Mouse (Mus musculus): ENCODE data around the gene Myh15.
"Not testable (repeated sequence)": the region's sequence is repeated elsewhere in the genome, so short reads cannot be mapped to it uniquely, and the experiment has no call there.

The Myh15 gene

DNA sequence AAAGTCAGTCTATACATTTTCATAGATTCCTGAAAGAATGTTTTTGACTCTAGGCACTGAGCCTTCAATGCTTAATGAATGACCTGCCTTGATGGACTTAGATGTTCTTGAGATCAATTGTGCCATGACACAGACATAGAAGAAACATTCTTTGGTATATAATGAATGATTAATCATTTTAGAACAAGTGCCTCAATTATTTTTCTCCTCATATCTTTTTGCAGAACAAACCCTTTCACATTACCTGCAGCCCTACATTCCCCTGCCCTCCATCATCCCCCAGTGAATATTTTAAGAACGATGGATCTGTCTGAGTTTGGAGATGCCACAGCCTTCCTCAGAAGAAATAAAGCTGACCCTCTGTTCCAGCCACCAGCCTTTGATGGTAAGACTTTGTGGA is at the start of gene Myh15:
Gene Myh15, plus strand, starts transcription at position 301 of the 400 bp plus-strand sequence.
- DNase-seq (ENCODE audit: low read depth, low spot score) = no peak

DNA sequence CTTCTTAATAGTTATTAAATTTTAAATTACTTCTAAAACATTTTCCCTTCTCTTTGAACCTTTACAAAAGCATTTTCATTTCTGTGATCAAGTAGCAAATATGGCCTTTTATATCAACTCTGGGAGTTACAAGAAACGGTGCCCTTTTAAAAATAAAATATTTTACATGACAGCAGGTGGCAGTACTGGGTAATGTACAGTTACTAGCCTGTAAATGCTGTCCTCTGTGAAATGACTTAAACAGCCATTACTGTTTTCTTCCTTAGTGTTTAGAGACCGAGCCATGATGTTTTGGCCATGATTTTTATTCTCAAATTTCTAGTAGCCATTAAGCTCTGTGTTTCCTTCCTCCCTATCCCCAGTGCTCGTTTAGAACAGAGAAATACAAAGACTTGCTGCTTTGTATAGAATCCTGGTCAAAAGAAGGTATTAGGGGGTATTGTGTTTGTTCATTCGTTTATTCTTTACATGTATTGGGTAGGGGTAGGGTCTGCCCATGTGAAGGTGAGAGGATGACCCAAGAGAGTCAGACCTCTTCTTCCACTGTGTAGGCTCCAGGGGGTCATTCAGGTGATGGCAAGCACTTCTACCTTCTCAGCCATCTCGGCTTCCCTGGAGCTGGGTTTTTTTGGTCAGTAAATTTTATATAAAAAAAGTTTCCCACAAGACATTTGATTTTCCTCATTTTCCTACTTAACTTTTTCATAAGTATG is 40.5 kb upstream of the Myh15 start:
- no peak for DNase-seq (ENCODE audit: low read depth, low spot score)

DNA sequence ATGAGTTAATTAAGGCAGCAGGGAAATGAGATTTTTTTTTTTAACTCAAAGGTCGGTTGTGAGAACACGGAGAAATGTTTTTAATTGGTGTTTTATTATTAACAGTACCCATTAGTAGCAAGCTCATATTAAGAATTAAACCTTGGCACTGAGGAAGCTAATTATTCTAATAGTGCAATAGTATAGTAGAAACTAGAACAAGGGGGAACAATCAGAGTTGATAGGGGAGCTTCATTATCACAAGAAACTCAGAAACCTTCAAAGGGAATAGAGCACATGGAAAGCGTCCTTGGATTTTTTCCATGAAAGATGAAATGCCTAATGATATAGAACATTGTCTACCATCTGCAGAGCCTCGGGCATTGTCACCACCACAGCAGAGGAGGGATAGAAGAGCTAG is 21.4 kb upstream of the Myh15 start:
- no peak for DNase-seq (ENCODE audit: low read depth, low spot score)

DNA sequence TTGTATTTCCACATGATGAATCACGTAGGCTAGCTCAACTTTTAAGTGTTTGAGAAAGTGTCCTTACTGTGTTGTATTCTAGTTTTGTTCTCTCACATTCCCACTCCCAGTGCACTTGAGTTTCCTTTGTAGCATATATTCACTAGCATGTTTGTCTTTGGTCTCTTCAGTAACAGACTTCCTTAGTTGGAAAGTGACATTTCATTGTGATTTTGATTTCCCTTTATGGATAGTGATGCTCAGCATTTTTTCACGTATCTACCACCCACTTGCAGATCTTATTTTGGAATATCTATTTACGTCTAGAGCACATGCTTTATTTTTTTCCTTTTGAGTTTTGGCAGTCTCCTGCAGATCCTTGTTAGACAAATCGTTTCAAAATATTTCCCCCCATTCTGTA is 19.5 kb upstream of the Myh15 start:
- no peak for DNase-seq (ENCODE audit: low read depth, low spot score)

DNA sequence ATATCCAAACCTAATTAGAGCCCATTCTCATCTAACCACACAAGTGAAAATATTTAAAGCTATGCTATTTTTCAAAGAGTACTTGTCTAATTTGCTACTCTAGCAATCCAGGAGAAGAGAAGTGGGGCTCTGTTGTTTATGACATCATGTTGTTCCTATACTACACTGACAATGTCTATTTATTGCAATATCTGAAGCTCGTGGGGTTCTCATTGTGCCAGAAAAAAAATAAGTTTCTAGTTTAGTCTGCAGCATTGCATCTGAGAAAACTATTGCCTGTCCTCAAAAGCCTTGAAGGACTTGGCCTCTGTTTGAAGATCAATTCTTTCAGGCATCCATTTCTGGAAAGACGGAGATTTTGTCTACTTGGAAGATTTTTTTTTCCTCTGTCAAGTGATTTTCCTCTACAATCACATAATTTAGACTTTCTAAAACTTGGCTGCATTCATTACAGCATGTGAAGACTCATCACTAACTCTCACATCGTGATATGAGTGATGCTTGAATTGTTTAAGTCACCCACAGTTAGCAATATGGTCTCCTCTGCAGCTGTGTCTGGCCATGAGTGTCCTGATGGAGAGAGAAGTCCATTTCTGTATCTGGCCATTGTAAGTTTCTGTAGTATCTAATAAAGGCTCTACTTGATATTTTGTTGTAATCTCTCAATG is 16.6 kb upstream of the Myh15 start:
- no peak for DNase-seq (ENCODE audit: low read depth, low spot score)

DNA sequence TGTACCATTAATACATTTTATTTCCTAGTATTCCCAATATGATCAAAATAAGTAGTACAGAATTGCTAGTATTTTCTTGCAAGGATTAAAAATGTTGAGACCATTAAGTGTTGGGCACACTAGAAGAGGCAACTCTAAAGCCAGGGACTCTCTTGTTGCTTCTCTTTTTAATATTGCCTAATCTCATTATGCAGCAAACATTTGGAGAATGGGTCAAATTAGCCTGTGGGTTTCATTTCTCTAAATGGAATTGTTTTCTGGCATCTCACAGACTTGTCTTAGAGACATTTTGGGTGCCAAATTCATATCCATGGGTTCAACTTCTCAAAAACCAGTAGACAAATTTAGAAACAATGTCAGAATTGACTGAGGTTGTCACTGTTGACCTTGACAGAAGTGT is 8.1 kb upstream of the Myh15 start:
- DNase-seq (ENCODE audit: low read depth, low spot score) = no peak

DNA sequence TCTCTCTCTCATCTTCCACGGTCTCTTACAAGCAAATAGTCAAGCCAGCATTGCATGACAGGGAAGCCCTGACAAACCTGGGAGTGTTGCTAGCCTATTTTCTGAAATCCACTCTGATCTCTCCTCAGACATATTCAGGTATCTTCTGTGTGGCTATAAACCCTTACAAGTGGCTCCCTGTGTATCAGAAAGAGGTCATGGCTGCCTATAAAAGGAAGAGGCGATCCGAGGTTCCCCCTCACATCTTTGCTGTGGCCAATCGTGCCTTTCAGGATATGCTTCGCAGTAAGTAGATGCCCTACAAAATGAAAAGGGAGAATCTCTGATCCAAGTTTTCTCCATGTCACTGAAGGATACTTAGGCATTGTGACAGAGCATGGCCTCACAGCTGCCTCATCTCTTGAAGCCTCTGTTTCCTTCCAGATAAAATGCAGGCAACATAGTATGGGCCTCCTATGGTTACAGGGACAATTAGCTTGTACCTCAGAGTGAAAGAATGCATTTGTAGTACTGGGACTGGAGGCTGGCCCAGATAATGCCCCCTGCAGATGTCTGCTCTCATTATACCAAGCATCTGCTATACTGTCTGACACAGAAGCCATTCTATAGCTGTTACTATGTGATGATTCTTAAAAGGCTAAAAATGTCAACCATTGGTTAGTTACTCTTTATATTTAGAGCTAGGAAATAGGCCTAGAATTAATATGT is 12.1 kb downstream of the Myh15 start:
- DNase-seq (ENCODE audit: low read depth, low spot score) = peak; percentile 5

DNA sequence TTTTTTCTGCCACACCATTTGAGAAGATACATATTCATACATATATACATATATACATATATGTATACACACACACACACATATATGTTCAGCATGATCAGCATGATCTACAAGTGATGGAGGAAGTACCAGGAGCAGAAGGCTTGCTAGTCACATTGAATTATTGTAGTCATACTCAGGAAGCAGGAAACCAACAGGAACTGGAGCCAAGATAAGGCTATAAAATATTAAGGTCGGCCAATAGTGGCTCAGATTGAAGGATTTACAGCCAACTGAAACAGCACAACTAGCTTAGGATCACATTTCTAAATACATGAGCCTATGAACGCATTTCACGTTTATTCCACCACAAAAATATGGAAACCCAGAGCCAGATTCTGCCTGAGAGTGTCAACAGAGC is 14.0 kb downstream of the Myh15 start:
- no peak for DNase-seq (ENCODE audit: low read depth, low spot score)

DNA sequence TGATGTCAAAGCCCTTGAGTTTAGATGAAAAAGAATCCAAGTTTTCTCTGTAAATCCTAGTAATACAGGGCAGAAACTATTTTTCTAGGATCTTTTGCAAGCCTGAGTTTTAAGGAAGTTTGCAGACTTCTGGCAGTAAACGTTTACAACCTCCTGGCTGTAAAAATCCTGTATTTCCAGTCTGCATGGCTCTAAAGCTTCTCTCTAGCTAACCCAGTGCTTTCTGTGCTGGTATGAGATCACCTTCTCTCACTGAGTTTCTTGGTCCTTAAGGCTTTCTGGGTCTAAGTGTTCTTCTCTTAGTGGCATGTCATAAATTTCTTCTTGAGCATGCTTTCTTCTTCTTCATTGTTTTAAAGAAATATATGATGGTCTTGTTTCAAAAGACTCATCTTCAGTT is 70.7 kb downstream of the Myh15 start:
- no peak for DNase-seq (ENCODE audit: low read depth, low spot score)

DNA sequence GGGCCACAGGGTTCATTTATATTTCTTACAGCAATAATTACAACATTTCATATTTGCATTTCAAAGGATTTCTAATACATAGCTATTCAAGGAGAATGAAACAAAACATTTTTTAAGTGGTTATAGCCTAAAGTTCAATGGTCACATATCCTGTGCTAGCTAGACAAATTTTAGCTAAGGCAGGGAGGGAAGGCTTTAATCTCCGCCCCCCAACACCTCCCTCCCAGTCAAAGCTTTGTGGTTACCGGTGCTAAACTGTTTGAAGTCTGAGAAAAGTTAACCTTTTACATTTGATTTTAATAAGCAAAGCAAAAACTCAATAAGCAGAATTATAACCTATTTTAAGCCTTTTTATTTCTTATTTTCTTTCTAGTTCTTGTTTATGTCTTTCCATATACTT is 98.9 kb downstream of the Myh15 start:
- DNase-seq (ENCODE audit: low read depth, low spot score) = no peak

DNA sequence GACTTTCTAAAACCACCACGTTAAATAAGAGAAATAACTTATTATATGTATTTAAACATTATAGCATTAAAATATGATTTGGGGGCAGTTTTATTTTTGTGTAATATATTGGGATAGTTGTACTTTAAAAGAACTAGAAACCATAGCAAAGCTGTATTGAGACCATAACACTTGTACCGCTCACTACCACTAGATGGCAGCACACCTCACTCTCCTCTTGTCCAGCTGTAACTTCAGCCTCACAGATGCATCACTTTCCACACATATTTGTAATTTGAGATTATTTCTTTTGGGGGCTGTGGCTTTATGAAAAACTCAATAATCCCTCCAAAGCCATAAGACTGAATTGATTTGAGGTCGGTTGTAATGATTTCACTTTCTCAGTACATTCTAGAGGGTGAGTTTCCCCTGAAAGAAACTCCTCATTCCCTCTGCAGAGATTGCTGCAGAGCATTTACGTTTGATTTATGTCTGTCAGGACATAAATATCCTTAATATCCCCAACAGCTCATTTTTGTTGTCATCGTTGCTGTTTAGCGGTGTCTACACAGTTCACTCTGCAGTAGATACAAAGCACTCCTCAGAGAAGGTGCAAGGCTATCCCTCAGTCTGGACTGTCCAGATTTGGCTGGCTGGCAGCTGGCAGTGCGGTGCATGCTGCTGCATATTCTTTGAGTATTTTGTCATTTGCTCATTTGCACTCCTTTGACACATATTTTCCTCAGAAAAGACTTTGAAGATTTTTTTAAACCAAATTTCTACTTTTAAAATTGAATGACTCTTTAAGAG is 107.3 kb downstream of the Myh15 start:
- peak; percentile 69 for DNase-seq (ENCODE audit: low read depth, low spot score)

DNA sequence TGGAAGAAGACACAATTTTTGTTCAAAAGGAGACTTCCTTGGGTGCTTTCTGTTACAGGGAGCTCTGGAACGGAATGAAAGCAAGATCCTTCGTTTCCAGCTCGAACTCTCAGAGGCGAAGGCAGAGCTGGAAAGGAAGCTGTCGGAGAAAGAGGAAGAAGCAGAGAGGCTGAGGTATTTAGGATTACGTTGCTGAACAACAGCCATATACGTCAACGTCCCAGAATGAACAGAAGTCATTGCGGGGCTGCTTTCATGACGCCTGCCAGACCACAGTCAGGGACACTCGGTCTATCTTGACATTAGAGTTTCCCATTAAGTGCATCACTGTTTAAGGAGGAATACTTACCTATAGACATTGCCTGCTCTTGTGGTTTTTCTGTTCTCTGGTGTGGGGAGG is 108.4 kb downstream of the Myh15 start:
- DNase-seq (ENCODE audit: low read depth, low spot score) = no peak

DNA sequence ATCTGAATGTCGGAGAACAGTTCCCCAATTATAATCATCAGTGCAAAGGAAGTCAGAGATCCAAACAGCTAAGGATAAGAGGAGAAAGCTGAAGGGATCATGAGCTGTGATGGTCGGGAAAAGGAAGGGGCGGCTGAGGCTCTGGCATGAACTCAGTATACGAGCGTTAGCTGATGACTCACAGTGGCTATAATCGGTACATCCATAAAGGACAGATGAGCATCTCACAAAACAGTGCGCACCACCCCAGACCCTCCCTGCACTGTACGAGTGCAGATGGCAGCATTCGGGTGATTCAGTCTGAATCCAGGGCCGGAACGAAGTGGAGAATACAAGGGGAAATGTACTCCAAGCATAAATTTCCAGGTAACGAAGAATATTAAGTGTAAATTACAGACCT is 110.0 kb downstream of the Myh15 start:
- DNase-seq (ENCODE audit: low read depth, low spot score) = no peak

DNA sequence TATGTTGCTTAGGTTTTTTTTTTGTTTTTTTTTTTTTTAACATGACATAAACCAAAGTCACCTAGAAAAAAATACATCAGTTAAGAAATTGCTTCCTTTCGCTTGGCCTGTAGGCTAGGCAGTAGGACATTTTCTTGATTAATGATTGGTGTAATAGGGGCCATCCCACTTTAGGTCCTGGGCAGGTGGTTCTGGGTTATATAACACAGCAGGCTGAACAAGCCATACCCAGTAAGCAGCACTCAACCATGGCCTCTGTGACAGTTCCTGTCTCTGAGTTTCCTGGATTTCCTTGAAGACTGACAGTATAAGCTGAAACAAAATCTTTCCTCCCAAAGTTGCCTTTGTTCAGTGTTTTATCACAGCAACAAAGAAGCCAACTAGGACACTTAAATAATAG is 117.8 kb downstream of the Myh15 start:
- no peak for DNase-seq (ENCODE audit: low read depth, low spot score)

DNA sequence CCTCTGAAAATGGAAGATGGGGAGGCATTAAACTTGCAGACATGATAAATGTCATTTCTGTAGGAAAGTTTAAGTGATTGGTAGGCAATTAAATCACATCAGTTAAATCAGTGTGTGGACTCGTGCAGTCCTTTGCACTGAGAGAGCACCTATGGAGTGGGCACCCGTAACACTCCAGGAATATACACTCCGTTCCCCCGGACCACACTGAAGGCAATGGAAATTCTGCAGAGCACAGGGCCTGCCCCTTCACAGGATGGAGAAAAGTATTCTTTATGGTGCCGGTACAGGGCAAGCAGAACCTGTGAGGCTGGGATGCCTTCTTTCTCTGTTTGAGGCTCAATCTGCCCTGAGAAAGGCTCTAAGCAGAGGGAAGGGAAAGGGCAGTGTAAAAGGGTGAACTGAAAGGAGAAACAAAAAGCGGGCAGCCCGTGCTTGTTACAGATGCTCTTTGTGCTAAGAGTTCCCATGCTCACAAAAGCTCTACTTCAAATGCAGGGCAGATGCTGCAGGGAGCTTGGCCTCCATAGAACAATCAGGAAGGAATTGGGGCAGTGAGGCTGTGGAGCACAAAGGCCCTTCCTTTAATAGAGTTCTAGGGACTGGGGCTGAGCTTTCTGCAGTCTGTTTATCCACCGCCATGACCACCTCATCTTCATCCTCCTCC is 118.6 kb downstream of the Myh15 start:
- no peak for DNase-seq (ENCODE audit: low read depth, low spot score)

DNA sequence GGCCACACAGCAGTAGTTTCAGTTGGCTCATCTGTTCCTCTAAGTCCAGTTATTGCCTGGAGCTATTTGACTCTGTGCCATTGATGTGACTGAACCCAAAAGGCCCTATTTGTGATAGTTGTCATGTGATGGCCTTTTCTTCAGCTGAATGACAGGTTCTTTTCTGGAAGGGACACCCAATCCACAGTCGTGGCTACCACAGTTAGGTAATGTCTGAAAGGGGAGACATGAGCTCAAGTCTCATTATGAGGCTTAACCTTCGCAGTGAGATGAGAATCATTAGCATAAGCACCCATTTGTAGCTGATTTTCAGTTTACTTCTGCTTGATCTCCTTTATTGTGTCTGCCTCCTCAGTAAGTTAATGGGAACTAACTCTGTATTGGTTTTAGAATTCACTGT is 136.2 kb downstream of the Myh15 start:
- no peak for DNase-seq (ENCODE audit: low read depth, low spot score)

DNA sequence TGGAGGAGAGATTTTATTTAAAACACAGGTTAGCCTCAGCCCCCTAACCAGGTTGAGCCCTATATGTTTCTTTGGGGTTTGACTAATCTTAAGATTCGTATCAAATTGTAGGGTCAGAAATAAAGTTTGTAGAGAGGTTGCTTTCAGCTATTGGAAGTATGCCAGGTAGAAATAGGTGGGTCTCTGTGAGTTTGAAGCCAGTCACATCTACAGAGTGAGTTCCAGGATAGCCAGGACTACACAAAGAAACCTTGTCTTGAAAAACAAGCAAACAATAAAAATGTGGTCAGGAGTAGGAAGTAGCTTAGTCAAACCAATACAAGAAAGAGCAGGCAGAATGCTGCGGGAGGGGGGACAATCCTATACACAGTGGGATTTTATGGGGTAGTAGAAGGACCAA is 136.7 kb downstream of the Myh15 start:
- DNase-seq (ENCODE audit: low read depth, low spot score) = no peak

DNA sequence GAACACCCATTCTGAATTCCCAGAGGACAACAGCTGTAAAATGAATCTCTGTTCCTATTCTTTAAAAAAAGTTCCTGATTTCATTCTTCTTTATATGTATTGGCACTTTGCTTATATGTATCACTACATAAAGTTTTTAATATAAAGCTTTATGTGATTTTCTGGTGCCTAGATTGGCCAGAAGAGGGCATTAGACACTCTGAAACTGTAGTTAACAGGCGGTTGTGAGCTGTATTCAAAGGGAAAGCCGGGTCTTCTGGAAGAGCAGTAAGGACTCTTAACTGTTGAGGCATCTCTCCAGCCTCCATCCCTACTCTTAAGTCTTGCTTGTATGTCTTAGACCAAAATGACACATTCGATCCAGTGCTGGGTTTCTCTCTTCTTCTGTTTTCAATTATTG is 139.0 kb downstream of the Myh15 start:
- no peak for DNase-seq (ENCODE audit: low read depth, low spot score)

DNA sequence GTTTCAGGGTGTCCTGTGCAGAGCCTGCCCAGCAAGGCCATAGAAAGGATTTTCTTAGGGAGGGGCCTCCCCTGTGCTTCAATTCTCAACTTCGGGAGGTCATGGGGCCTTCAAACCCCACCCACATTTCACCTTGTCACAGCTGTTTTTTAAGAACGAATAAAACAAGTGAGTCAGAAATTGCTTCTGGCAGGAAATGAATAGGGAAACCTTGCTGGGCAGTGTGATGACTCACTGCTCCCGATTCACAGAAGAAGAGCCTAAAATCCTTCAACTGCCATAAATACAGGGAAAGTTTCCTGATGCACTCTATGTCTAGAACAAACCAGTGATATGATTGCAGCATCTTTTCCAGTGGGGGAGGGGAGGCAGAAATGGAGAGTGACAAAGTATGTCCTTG is 140.7 kb downstream of the Myh15 start:
- DNase-seq (ENCODE audit: low read depth, low spot score) = no peak

DNA sequence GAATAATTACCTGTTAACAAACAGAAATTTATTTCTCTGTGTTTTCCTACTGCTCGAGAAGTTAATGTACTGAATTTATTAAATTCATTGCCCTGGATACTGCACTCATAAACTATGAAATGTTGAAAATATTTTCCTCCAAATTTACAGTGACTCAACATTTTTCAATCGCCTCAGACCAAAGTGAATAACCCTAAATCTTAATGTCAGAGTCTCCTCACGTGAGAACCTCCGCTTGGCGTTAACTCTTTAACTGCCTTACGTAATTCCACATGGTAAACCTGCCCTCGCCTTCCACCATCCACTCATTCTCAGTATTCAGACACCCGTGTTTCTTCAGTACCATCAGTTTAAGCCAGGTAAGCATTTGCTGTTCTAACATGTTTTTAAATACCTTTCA is 166.4 kb downstream of the Myh15 start:
- DNase-seq (ENCODE audit: low read depth, low spot score) = no peak

DNA sequence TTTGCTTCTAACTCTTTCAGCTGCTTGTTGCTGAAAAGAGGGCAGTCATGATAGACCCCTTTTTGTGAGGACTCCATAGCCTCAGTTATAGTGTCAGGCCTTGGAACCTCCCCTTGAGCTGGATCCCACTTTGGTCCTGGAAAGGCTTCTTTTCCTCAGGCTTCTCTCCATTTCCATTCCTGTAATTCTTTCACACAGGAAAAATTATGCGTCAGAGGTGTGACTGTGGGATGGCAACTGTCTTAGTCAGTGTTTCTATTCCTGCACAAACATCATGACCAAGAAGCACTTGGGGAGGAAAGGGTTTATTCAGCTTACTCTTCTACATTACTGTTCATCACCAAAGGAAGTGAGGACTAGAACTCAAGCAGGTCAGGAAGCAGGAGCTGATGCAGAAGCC is 186.2 kb downstream of the Myh15 start:
- not testable (repeated sequence) for DNase-seq (ENCODE audit: low read depth, low spot score)
